Mouse (Mus musculus): ENCODE measurements around the gene Igfn1.

The Igfn1 gene

GRCm38 (mm10) chr1:135936091-135936490 lies 70.1 kb downstream of the Igfn1 start:
- DNase-seq (ENCODE audit: extremely low read depth, low read depth, low spot score), result no peak

- DNase-seq (ENCODE audit: extremely low read depth, low read depth, low spot score), result peak; percentile 69
These were observed 72.3 kb downstream of the Igfn1 start for GRCm38 (mm10) chr1:135933704-135934293.

GRCm38 (mm10) chr1:135929876-135930275 lies 76.3 kb downstream of the Igfn1 start:
- DNase-seq (ENCODE audit: extremely low read depth, low read depth, low spot score), result no peak

DNA sequence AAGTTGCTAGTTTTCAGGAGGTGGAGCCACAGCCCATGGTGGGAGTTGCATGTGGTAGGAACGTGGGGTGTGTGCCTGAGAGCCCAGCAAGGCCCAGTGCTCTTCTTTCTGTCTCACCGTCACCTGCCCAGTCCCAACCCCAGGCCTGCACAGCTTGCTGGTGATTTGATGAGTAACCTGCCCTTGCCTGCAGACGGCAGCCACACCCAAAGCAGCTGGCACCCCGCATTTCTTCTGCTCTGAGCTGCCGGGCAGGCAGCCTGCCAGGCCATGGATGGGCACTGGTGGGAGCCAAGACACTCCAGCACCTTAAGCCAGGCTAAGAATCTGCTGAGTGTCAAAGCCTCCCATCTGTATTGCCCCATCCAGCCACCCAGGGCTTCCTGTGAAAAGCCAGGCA lies 80.3 kb downstream of the Igfn1 start:
- DNase-seq (ENCODE audit: extremely low read depth, low read depth, low spot score), result no peak

DNA sequence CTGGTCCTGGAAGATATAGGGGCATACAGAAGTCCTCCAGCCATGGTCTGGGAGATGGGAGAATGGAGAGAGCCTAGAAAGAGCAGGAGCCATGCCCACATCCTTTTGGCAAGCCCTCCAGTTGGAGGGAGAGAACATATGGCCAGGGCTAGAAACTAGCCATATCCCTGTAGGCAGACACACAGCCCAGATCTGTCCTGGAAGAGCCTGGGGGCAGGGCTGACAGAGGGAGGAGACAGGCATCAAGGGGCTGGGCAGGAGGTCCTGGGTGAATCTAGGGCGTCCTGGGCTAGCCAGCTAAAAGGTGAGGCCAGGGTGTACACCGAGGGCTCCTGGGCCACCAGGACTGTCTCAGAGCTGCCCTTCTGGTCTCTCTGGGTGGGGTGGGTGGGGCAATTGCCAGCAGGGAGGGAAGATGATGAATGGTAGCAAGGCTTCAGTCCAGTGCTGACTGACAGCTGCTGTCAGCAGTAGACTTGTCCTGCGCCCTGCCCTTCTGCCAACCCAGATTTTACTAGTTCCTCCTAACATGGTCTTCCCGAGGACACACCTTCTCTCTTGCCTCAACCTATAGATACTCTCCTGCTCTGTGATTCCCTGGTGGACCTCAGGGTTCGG lies 81.7 kb downstream of the Igfn1 start:
- no peak for DNase-seq (ENCODE audit: extremely low read depth, low read depth, low spot score)

DNA sequence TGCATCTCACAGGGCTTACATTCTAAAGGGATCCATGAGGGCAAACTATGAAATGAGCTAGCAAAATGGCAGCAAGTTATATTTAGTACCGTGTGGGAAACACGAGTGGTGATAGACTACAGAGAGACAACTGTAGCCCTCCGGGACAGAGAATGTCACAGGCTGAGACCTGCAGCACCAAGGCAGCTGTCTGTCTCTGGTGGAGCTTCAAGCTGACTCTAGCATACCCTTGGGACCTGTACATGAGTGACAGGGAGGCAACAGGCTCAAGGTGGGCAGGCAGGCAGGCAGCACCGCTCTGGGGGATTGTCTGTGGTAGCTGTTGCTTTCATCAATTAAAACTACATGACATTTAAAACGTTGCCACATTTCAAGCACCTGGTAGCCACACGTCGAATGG lies 82.9 kb downstream of the Igfn1 start:
- DNase-seq (ENCODE audit: extremely low read depth, low read depth, low spot score), result no peak

DNA sequence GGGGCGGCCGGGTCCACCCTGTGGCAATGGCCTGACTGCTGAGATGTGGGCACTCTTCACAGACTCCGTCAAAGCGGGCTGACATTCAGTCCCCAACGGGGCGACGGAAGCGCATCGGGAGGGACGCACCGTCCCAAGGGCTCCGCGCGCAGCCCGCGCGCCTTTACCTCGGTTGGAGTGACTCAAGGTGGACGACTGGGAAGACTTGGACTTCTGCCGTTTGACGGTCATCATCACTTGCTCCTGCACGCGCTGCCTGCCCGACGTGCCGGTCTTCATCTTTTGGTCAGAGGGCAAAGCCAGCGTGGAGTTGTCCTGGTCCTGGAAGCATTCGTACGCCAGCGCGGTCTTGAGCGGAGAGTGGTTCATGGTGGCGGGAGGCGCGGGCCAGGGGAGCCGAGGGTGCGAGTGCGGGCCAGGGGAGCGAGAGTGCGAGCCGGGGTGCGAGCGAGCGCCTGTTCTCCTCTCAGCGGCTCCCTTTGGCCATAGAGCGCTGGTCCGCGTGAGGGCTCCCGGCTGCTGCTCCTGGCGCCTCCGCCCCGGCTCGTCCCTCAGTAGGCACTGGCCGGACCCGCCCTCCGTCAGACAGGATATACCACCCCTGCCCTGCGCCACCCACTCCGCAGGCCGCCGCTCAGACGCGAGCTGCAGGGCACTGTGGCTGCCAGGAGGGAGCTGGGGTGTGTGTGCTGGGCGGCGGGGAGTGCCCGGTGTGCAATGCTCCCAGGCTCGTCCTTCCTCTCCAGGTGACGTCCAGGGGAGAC lies 87.3 kb downstream of the Igfn1 start, which contains the start of gene Pkp1:
Pkp1 (minus strand) TSS at position 564 of the 764 bp plus-strand sequence.
- no peak for DNase-seq (ENCODE audit: extremely low read depth, low read depth, low spot score)

- DNase-seq (ENCODE audit: extremely low read depth, low read depth, low spot score), result no peak
These were observed 88.9 kb downstream of the Igfn1 start for GRCm38 (mm10) chr1:135917206-135917605.

GRCm38 (mm10) chr1:135916486-135917058 lies 89.6 kb downstream of the Igfn1 start:
- DNase-seq (ENCODE audit: extremely low read depth, low read depth, low spot score), result no peak

GRCm38 (mm10) chr1:135913657-135914056 lies 92.5 kb downstream of the Igfn1 start:
- DNase-seq (ENCODE audit: extremely low read depth, low read depth, low spot score), result no peak

- no peak for DNase-seq (ENCODE audit: extremely low read depth, low read depth, low spot score)
These were observed 96.8 kb downstream of the Igfn1 start for GRCm38 (mm10) chr1:135909381-135909780.

DNA sequence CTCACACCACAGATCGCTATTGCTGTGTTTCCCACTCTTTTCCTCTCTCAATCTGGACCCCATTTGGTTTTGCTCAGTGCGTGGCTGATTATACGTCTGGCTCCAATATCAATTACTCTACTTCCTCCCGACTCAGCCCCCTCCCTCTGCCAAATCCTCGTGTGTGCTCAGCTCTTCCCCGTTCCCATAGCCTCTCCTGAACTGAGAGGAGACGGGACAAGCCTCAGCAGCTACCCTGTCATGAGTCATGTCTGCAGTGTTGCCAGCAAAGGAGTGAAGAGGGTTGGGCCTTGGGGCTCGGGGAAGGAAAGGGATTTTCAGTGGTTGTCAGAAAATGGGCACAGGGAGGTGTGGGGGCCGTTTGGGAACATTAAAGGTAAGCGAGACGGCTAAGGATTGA lies 99.4 kb downstream of the Igfn1 start:
- DNase-seq (ENCODE audit: extremely low read depth, low read depth, low spot score), result no peak
